Mouse (Mus musculus): ENCODE results near the gene Gm37419.

- TF ChIP-seq GATA1 (IDR thresholded peaks at IDR 0.05; ENCODE audit: low read depth, low read length): no peak
- TF ChIP-seq CTCF (IDR thresholded peaks at IDR 0.05 in 2 of 3, conservative IDR thresholded peaks at IDR 0.05 in 1 of 3; ENCODE audit: control insufficient read depth in 1 of 3, insufficient read depth in 1 of 3, low read depth in 2 of 3, low read length in 3 of 3, poor library complexity in 1 of 3, severe bottlenecking in 1 of 3): no peak; a peak in 1 of 6 replicates
- no peak for TF ChIP-seq POLR2A (IDR thresholded peaks at IDR 0.05; ENCODE audit: control insufficient read depth in 1 of 2, insufficient read depth in 1 of 2, low read depth in 1 of 2, low read length in 2 of 2, poor library complexity in 1 of 2)
- TF ChIP-seq NRF1 (IDR thresholded peaks at IDR 0.05; ENCODE audit: insufficient read depth, low read depth, low read length, poor library complexity, severe bottlenecking): no peak
- TF ChIP-seq MYC (IDR thresholded peaks at IDR 0.05; ENCODE audit: low read depth, low read length): no peak
- no peak for TF ChIP-seq MAFK (IDR thresholded peaks at IDR 0.05; ENCODE audit: borderline replicate concordance, low read depth, low read length)
- TF ChIP-seq JUND (IDR thresholded peaks at IDR 0.05; ENCODE audit: low read depth, low read length): no peak
- no peak for TF ChIP-seq E2F4 (IDR thresholded peaks at IDR 0.05; ENCODE audit: borderline replicate concordance, low read depth, low read length)
- TF ChIP-seq USF2 (IDR thresholded peaks at IDR 0.05; ENCODE audit: borderline replicate concordance in 1 of 2, insufficient read depth in 1 of 2, low read depth in 1 of 2, low read length in 2 of 2): no peak
These were observed 2.8 kb upstream of the Gm37419 start for GRCm38 (mm10) chr16:23985467-23985861.

Data from MEL (cell line).